Mouse (Mus musculus) midbrain, embryonic 11.5 days (tissue): Measurements from ENCODE around the gene Ddb2. TPM values are rescaled to one million over a fixed set of nuclear protein-coding genes. Genes with fewer than 3 reads are reported as not detected.

Experiments
- ATAC-seq: fragments of 200-750 bp; cut with Nextera tagmentation; 2 replicates; pipeline ENCODE4 v1.8.0; 2017; ENCODE audit warnings: moderate TSS enrichment, moderate library complexity; ENCODE audit not compliant: low FRiP score
- DNase-seq: peaks from one replicate; pipeline ENCODE4 v3.0.0; 2015; ENCODE audit warnings: low spot score; ENCODE audit errors: missing footprints
- H3K27ac ChIP-seq: fragments of 300-500 bp; sonication (generic); 2 replicates; pipeline ENCODE4 v1.5.1; 2014; ENCODE audit warnings: low read depth, low read length
- H3K27me3 ChIP-seq: fragments of 300-500 bp; sonication (generic); 2 replicates; pipeline ENCODE4 v1.6.1; 2014; ENCODE audit warnings: mild to moderate bottlenecking, low read length, moderate library complexity, mixed read lengths; ENCODE audit not compliant: control insufficient read depth, insufficient read depth
- H3K36me3 ChIP-seq: fragments of 300-500 bp; sonication (generic); 2 replicates; pipeline ENCODE4 v1.6.1; 2014; ENCODE audit warnings: mild to moderate bottlenecking, low read length, moderate library complexity, mixed read lengths; ENCODE audit not compliant: control insufficient read depth, insufficient read depth
- H3K4me1 ChIP-seq: fragments of 300-500 bp; sonication (generic); 2 replicates; pipeline ENCODE4 v1.6.1; 2014; ENCODE audit warnings: low read length; ENCODE audit not compliant: control insufficient read depth, insufficient read depth
- H3K4me2 ChIP-seq: fragments of 300-500 bp; sonication (generic); 2 replicates; pipeline ENCODE4 v1.6.1; 2014; ENCODE audit warnings: mild to moderate bottlenecking, moderate library complexity
- H3K4me3 ChIP-seq: fragments of 300-500 bp; sonication (generic); 2 replicates; pipeline ENCODE4 v1.5.1; 2014; ENCODE audit warnings: low read depth, low read length
- H3K9ac ChIP-seq: fragments of 300-500 bp; sonication (generic); 2 replicates; pipeline ENCODE4 v1.6.1; 2014; ENCODE audit warnings: low read length
- H3K9me3 ChIP-seq: fragments of 300-500 bp; sonication (generic); 2 replicates; pipeline ENCODE4 v1.6.1; 2016; ENCODE audit warnings: low read length; ENCODE audit not compliant: control insufficient read depth
- WGBS: fragments of 180-500 bp; shearing (Covaris S2); extraction: QIAGEN DNeasy Blood & Tissue Kit; methylation state at CpG from one replicate; pipeline ENCODE4 v1.1.7; 2014; 5-methylcytosine and 5-hydroxymethylcytosine counted together
- polyA plus RNA-seq: library from polyadenylated mRNA; unstranded; fragments of >200 nt; fragmentation: Nextera tagmentation; extraction: Ambion mirVana; gene quantifications from 2 replicates; pipeline ENCODE4 v1.2.1, GENCODE M21; 2014

The Ddb2 gene
- polyA plus RNA-seq, 1 experiment from 2014 or later, result 7.9 TPM

DNA sequence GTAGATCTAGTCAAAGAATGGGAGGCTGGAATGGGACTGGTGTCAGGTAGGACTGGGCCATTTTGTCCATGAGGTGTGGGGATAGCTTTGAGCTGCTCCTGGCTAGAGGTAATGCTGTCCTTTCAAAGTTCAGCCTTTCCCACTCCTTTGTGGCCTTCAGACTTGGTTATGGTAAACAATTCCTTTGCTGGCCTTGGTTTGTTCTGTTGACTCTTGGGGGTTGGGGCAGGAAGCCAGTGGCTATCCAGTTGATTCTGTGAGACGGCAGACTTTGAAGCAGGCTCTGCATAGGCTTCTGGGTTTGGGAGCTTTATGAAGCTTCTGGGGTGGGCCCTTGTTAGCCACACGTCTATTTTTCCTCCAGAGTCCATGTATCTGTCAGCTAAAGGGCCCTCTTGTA, 31.9 kb upstream of the Ddb2 start:
- Histone ChIP-seq H3K4me1 (peaks cover 8% of the 10 kb centered on the region), H3K36me3 (peaks cover 24% of the 10 kb centered on the region), H3K9ac (no peak overlapping the region), H3K4me2 (no peak overlapping the region), H3K27me3 (no peaks in the 10 kb centered on the region), H3K9me3 (no peaks in the 10 kb centered on the region), H3K27ac (no peak overlapping the region), H3K4me3 (no peak overlapping the region)
- DNase-seq (no peak), ATAC-seq (no peak)
- 79% methylated on average over 2 of the region's 2 CpGs for WGBS

DNA sequence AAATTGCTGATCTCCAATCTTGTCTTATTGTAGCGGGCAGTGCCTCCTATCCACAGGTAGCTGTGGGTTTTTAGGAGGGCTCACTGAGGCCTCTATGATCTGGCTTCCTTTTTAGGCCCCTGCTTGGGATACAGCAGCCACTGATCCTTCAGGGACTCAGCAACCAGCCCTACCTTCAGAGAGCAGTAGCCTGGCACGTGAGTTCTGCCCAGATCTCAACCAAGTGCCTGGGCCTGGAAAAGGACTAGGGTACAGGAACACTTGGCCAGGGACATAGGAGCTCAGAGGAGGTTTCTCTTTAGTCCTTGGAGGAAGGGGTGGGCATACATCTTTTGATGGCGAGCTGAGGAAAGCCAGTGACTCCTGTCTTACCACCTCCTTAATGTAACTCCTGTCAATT, 31.3 kb upstream of the Ddb2 start:
- Histone ChIP-seq H3K4me3 (no peak overlapping the region), H3K27me3 (no peaks in the 10 kb centered on the region), H3K36me3 (peaks cover 21% of the 10 kb centered on the region), H3K4me2 (no peak overlapping the region), H3K9me3 (no peaks in the 10 kb centered on the region), H3K4me1 (peaks cover 8% of the 10 kb centered on the region), H3K9ac (no peak overlapping the region), H3K27ac (no peak overlapping the region)
- 97% methylated on average over 3 of the region's 3 CpGs for WGBS
- DNase-seq, result no peak
- no peak for ATAC-seq

DNA sequence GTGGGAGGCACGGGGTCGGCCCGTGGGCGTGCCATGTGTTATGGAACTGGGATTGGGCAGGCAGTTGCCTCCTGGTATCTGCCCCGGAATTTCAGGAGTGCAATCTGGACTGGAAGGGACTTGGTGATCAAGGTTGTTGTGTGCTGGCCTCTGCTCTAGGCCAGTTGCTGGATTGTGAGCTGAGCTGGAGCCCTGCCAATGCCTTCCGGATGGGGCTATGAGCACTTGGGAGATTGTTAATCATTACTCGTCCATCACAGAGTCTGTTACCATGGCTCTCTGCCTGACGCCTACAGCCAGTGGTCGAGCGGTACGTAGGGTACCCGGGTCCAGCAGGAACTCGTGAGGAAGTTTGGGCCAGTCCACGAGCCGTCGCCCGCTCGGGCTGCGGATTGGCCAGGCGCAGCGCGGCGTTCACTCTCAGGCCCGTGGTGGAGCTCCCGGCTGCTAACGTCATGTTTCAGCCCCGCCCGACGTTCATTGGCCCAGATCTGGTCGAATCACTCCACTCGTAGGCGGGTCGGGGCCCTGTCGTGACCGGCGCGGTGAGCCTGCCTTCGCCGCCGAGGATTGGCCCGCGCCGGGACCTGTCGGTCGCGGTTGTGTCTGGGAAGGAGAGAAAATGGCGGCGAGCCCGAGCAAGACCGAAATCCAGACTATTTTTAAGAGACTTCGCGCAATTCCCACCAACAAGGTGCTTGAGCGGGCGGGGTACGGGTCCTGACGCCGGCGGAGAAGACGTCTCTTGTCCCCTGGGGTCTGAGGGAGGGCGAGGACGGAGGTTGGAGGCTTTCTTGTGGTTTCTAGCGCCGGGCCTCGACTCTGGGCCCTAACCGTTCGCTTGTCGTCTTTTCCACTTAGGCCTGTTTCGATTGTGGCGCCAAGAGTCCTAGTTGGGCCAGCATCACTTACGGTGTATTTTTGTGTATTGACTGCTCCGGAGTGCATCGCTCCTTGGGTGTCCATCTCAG, 28.2 kb upstream of the Ddb2 start, which contains the start of gene Arfgap2:
TSS of gene Arfgap2 (plus strand) at position 264 of the 971 bp plus-strand sequence.
- Histone ChIP-seq H3K27me3 (no peaks in the 10 kb centered on the region), H3K36me3 (peaks cover 17% of the 10 kb centered on the region), H3K27ac (peak within 1 kb of the TSS; percentile 85; the same call in 1 of the 2 replicates), H3K4me1 (peaks cover 8% of the 10 kb centered on the region), H3K9ac (peak within 1 kb of the TSS; percentile 92), H3K4me2 (peak within 1 kb of the TSS; percentile 86), H3K9me3 (no peaks in the 10 kb centered on the region), H3K4me3 (peak within 1 kb of the TSS; percentile 87)
- peak; percentile 98 for DNase-seq
- peak; percentile 99 for ATAC-seq
- WGBS, result 1% methylated on average over 72 of the region's 72 CpGs

DNA sequence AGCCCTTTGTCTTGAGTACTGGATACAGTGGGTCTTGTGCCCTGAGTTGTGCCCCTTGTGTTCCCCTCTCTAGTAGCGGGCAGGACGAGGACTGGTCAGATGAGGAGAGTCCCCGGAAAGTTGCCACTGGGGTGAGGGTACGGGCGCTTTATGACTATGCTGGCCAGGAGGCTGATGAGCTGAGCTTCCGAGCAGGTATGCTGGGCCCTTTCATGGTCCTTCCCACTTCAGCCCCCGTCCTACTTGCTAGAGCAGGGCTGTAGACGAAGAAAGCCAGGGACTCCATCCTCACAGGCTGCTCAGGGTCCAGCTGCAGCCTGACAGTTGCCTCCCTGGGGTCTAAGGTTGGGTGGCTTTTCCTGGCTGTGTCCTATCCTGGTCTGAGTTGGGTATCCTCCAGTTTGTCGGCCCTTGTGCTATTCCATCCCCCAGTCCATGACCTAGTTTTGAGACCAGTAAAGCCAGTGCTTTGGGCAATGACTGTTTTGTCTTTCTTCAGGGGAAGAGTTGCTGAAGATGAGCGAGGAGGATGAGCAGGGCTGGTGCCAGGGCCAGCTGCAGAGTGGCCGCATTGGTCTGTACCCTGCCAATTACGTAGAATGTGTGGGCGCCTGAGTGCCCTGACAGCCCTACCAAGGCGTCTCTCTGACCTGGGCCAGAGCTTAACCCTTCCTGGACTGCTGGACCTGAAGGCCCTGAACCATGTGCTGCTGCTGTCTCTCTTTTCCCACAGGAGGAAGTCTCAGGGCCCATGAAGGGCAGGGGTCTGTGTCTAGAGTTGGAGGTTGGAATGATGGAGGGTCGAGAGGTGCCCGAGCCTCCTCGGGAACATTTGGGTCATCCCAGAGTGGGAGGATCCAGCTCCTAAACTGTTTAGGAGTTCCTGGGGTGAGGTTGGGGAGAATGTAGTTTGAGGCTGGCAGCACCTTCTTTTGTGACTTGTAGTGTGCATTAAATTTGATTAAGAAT, 27.2 kb upstream of the Ddb2 start:
- 90% methylated on average over 17 of the region's 17 CpGs for WGBS
- Histone ChIP-seq H3K27me3 (no peaks in the 10 kb centered on the region), H3K4me2 (peak overlapping the region; percentile 63), H3K4me1 (peaks cover 8% of the 10 kb centered on the region), H3K9me3 (no peaks in the 10 kb centered on the region), H3K36me3 (peaks cover 11% of the 10 kb centered on the region), H3K27ac (peak overlapping the region; percentile 67; the same call in 1 of the 2 replicates), H3K4me3 (peak overlapping the region; percentile 87), H3K9ac (peak overlapping the region; percentile 63)
- peak; percentile 78 for DNase-seq
- ATAC-seq, result peak; percentile 1; the same call in 1 of the 2 replicates

DNA sequence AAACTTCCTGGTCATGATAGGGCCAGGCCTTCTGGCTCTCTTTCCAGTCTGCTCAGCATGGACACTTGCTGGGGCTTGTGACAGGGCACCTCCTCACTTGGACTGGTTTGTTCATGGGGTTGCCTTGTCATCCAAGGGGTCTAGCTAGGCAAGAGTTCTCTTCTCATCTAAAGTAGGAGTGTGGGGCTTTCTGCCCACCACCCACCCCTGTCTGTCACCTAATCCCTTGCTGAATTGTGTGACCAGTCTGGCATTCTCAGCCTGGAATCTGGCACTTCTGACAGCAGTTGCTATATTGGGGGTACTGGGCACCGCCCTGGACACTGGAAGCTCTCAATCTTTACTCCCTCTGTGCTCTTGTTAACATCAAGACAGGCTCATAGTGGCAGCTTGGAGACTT, 22.7 kb upstream of the Ddb2 start:
- Histone ChIP-seq H3K9ac (no peak overlapping the region), H3K27ac (no peak overlapping the region), H3K9me3 (no peaks in the 10 kb centered on the region), H3K36me3 (no peaks in the 10 kb centered on the region), H3K27me3 (peaks cover 6% of the 10 kb centered on the region; the same call in 1 of the 2 replicates), H3K4me2 (no peak overlapping the region), H3K4me3 (no peak overlapping the region), H3K4me1 (peaks cover 27% of the 10 kb centered on the region)
- DNase-seq (no peak), ATAC-seq (no peak)
- WGBS, result 92% methylated on average over 1 of the region's 1 CpGs

DNA sequence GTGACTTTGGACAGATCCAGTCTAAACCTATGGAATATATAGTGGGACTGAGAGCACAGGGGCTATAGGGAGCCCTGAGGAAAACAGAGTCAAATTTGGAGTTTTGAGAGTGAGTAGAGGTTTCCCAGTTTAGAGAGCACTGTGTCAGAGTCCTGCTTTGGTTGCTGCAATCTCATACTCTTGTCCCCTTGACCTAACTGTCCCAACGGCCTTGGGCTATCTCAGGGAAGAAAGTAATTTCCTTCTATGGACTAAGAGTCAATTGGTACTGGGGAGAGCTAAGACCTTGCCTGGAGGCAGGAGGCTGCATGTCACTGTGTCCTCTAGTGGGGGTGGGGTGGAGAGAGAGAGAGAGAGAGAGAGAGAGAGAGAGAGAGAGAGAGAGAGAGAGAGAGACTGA, 22.0 kb upstream of the Ddb2 start:
- no peak overlapping the region for H3K4me2 ChIP-seq
- DNase-seq (no peak), ATAC-seq (no peak)
- H3K9me3 ChIP-seq, result no peaks in the 10 kb centered on the region
- peaks cover 26% of the 10 kb centered on the region for H3K4me1 ChIP-seq
- H3K4me3 ChIP-seq, result no peak overlapping the region
- WGBS, result 50% methylated on average over 1 of the region's 1 CpGs
- no peak overlapping the region for H3K9ac ChIP-seq
- H3K27me3 ChIP-seq, result peaks cover 6% of the 10 kb centered on the region; the same call in 1 of the 2 replicates
- no peak overlapping the region for H3K27ac ChIP-seq
- H3K36me3 ChIP-seq, result no peaks in the 10 kb centered on the region

DNA sequence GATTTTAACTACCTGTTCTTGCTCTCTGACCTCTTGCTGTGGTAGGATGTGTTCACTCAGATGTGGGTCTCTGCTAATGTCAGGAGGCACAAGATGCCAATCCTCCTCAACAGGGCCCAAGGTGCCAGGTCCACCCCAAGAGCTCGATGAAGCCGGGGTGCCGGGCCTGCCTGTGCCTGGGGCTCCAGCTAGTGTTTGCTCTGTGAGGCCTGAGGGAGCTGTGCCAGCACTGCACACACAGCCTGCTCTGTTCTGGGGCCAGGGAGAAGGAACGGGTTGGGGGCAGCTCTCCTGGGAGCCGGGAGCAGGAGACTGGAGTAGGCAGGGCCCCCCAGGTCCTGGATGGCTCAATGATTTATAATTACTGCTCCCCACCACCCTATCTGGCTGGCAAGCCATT, 21.3 kb upstream of the Ddb2 start:
- Histone ChIP-seq H3K4me2 (peak overlapping the region; percentile 91), H3K9me3 (no peaks in the 10 kb centered on the region), H3K36me3 (no peaks in the 10 kb centered on the region), H3K27me3 (peaks cover 6% of the 10 kb centered on the region; the same call in 1 of the 2 replicates), H3K27ac (no peak overlapping the region), H3K4me1 (peaks cover 26% of the 10 kb centered on the region), H3K9ac (peak overlapping the region; percentile 74), H3K4me3 (peak overlapping the region; percentile 62)
- WGBS, result 88% methylated on average over 5 of the region's 5 CpGs
- no peak for ATAC-seq
- DNase-seq, result no peak

DNA sequence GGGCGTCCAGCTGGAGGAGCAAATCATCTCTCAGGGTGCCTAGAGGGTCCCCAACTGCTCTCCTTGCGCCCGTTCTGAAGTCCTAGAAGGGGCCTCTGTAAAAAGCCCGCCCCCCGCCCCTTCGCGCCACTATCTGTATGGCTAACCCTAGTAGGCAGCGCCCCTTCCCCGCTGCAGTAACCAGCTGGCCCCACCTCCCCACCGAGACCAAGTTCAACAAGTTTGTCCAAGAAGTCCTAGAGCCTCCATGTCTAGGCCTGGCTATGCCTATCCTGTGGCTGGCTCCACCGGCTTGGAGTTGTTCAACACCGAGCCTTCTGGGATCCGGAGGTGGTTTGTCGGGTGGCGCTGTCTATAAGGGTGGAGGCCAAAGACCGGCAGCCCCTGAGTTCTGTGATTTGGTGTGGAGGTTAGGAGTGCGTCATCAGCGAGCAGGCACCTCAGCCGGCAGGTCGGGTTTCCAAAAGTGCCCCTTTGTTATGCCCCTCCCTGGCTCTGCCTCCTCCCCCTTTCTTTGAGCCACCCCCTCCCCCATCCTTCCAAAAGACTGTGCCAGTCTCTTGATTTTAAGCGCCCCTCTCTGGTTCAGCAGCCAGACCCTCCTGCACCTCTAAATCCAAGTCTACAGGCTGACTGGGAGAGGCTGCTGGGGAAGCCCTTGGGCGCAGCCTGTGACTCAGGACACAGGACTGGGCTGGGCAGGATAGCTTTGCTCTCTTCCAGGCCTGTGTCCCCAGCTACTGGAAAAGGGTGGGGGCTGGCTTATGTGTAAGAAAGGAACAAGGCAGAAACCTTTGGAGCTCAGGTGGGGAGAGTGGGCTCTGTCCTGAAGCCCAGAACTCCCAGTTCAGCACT, 20.6 kb upstream of the Ddb2 start:
- no peak overlapping the region; the same call in 1 of the 2 replicates for H3K27ac ChIP-seq
- under 1% methylated on average over 22 of the region's 22 CpGs for WGBS
- H3K4me2 ChIP-seq, result peak overlapping the region; percentile 91
- H3K4me3 ChIP-seq, result peak overlapping the region; percentile 62
- peaks cover 6% of the 10 kb centered on the region; the same call in 1 of the 2 replicates for H3K27me3 ChIP-seq
- ATAC-seq (peak; percentile 80), DNase-seq (peak; percentile 95)
- H3K4me1 ChIP-seq, result peaks cover 26% of the 10 kb centered on the region
- H3K9ac ChIP-seq, result peak overlapping the region; percentile 74
- no peaks in the 10 kb centered on the region for H3K36me3 ChIP-seq
- H3K9me3 ChIP-seq, result no peaks in the 10 kb centered on the region
